Mouse (Mus musculus) spleen, adult 18-20 months (tissue): Measurements from ENCODE around the gene Trp53i13.
"Not testable (repeated sequence)": the region's sequence is repeated elsewhere in the genome, so short reads cannot be mapped to it uniquely, and the experiment has no call there.

Experiments used
- DNase-seq, 2 experiments: peaks; one replicate each; pipeline ENCODE4 v3.0.0; 2022; ENCODE audit warnings: mixed read lengths in 2 of 2

The Trp53i13 gene

GRCm38 (mm10) chr11:77515637-77516552, at the start of gene Trp53i13:
Gene Trp53i13 (minus strand): TSS chr11:77515980.
- peak in 1 of 2 experiments; percentile 22 for DNase-seq

- DNase-seq, result no peak
Observed at GRCm38 (mm10) chr11:77545261-77545660, 29.5 kb upstream of the Trp53i13 start.

DNA sequence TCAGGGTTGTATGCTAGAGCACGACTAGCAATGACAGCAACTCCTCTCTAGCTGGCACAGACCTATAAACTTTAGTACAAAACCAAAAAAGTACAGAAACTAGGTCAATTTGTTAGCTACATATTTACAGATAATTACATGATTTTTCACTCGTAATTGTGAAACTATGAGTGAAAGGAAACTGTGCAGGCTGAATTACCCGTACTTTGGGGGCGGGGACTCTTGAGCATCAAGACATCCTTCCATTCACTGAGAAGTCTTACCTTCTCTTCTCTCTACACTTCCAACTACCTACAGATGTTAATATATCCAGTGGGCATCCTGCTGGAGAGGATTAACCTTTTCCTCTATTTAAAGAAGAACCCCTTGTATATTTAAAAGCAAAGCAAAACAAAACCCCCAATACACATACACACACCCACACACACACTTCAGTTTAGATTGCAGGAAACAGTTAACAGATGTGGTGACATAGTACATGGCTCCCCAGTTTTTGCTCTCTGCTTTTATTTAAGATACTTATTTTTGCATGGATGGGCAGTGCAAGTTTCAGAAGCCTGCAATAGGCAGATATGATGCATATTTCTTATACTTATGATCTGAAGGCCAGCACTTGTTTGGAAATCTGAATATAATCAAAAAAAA, 16.5 kb upstream of the Trp53i13 start:
- no peak for DNase-seq

GRCm38 (mm10) chr11:77530862-77531261, 15.1 kb upstream of the Trp53i13 start:
- no peak for DNase-seq

- no peak for DNase-seq
Observed at GRCm38 (mm10) chr11:77529644-77530043, 13.9 kb upstream of the Trp53i13 start.

- DNase-seq, result not testable (repeated sequence)
Observed at GRCm38 (mm10) chr11:77528420-77528819, 12.6 kb upstream of the Trp53i13 start.

DNA sequence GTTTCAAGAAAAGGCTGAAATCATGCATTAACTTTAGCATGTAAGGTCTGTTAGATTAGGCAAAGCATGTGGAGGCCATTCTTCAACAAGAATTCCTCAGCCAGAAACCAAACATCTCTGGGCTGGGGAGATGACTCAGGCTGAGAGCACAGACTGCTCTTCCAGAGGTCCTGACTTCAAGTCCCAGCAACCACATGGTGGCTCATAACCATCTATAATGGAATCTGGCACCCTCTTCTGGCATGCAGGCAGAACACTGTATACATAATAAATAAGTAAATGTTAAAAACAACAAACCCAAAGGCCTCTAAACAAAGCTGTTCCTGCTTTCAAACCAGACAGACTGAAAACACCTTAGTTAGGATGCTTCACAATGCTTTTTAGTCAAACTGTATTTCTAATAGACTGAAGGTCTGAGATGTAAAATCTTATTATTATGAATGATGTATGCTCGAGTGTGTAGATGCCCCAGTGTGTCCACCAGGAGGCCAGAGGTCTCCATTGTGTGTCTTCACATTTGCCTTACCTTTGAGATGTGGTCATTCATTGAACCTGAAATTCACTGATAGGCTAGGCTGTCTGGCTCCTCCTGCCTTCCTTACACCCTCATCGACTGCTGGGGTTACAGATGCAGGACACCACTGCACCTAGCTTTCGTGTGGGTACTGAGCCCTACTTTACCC, 10.2 kb upstream of the Trp53i13 start:
- DNase-seq, result no peak

DNA sequence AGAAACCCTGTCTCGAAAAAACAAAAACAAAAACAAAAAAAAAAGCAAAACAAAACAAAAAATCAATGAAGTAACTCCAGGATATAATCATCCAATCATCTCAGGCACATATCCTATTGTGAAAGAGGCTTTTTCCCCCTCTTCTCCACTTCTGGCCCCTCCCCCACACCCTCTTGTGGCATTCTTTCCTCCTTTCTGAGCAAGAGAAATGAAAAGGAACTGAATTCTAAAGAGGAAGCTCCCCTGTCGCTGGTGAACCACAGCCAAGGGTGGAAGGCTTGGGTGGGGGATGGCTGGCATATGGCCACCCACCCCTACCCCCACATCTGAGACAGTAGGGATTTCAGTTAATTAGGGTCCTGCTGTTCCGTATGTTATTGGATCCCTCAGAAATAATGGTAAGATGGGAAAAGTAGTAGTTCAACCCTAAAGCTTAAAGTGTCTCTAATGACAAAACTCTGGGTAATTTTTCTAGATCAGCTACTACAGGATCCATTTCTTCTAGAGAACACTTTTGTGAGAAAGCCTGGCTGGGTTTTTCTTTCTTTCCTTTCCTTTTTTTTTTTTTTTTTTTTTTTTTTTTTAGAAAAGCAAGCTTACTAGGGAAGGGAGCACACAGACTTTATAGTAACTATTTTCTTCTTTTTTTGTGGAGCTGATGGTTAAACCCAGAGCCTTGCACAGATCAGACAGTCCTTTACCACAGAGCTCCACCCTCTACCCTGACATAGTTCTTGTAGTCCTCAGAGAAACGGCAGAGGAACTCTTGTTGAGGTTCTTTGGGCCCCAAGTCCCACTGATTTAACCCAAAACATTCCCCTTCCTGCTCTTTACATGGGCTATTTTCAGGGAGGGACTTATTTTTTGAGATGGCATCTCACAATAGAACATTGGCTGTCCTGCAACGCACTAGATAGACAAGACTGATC, 5.1 kb upstream of the Trp53i13 start:
- DNase-seq, result peak; percentile 39 to 48

- DNase-seq, result peak; percentile 46 to 58
Observed at GRCm38 (mm10) chr11:77519043-77519442, 3.3 kb upstream of the Trp53i13 start, which contains the start of gene Gm10392. Gene Gm10392 (minus strand): TSS chr11:77519198.

DNA sequence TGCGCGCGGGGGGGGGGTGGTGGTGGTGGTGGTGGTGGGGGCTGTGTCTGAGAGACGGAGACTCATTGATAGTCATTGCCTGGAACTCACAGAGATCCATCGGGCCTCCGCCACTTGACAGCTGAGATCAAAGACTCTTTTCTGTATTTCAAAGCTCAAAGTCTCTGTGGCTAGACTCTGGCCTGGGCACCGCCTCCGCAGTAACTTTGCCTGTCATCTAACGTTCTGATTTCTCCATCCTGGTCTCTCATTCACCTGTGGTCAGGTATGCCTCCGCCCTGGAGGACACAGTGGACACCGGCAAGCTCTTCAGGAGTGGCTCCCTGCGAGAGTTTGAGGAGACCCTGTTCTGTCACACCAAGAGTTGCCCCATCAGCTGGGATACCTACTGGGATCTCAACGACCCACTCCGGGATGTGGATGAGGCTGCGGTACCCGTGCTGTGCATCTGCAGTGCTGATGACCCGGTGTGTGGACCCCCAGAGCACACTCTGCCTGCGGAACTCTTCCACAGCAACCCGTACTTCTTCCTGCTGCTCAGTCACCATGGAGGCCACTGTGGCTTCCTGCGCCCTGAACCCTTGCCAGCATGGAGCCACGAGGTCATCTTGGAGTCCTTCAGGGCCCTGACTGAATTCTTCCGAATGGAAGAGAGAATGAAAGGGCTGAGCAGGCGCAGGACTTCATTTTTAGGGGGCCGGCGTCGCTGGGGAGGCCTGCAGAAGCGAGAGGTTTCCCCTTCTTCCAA, 2.4 kb upstream of the Trp53i13 start:
- no peak for DNase-seq

GRCm38 (mm10) chr11:77516553-77517425, 1.0 kb upstream of the Trp53i13 start:
- no peak for DNase-seq

- DNase-seq, result peak; percentile 60 to 67
Observed at GRCm38 (mm10) chr11:77514832-77515636, 746 bp downstream of the Trp53i13 start, which contains the start of gene Abhd15. Gene Abhd15 (plus strand): TSS chr11:77515121.

- DNase-seq, result no peak
Observed at GRCm38 (mm10) chr11:77514281-77514831, 1.4 kb downstream of the Trp53i13 start.

GRCm38 (mm10) chr11:77513811-77514170, 2.0 kb downstream of the Trp53i13 start:
- no peak for DNase-seq

- peak; percentile 79 to 84 for DNase-seq
Observed at GRCm38 (mm10) chr11:77512891-77513810, 2.6 kb downstream of the Trp53i13 start.

DNA sequence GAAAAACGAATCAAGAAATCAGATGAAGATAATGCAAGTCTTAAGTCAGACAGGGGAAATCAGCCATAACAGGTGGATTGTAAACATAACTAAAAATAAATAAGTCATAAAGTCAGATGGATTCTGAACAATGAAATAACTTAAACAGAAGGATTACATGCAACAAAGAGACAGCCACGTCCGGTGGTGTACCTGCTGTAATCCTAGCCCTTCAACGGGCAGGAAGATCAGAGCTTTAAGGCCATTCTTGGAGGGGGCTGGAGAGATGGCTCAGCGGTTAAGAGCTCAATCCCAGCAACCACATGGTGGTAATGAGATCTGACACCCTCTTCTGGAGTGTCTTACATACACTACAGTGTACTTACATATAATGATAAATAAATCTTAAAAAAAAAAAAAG, 4.4 kb downstream of the Trp53i13 start:
- no peak for DNase-seq

GRCm38 (mm10) chr11:77508068-77509021, 7.4 kb downstream of the Trp53i13 start:
- peak; percentile 74 to 89 for DNase-seq
